Mouse (Mus musculus) adrenal gland, adult 2 months (tissue): ENCODE data around the gene Tekt2. TPM values are rescaled to one million over a fixed set of nuclear protein-coding genes. Genes with fewer than 3 reads are reported as not detected.

Source experiments
- DNase-seq: peaks from one replicate; pipeline ENCODE4 v3.0.0; 2021
- polyA plus RNA-seq: library from polyadenylated mRNA; depleted of rRNA; stranded (reverse); fragments of >200 nt; gene quantifications from 2 replicates; pipeline ENCODE4 v1.2.3, GENCODE M21; 2012
- total RNA-seq, 2 experiments: library from RNA; stranded (reverse); gene quantifications; 2 replicates each; pipeline ENCODE4 v1.2.3; 2021

The Tekt2 gene
- total and polyA plus RNA-seq, 3 experiments = 3.2 to 4.8 (median 3.3) TPM

- DNase-seq = peak; percentile 19
Measured at GRCm38 (mm10) chr4:126309211-126309921, 16.1 kb downstream of the Tekt2 start.

DNA sequence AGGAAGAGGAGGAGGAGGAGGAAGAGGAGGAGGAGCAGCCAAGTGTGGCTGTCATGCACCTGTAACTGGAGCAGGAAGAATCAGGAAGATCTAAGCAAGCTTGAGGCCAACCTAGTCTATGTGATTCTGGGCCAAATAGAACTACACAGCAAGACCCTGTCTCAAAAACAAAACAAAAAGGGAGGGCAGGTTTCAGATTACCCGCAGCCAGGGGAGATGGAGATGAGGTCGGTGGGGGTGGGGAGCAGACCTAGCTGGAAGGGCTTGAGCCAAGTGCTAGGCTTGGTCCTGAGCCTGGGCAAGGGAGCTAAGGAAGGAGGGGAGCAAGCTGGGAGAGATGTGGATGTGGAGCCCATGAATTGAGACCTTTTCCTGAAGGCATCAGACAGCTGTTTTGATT, 18.7 kb downstream of the Tekt2 start:
- no peak for DNase-seq

DNA sequence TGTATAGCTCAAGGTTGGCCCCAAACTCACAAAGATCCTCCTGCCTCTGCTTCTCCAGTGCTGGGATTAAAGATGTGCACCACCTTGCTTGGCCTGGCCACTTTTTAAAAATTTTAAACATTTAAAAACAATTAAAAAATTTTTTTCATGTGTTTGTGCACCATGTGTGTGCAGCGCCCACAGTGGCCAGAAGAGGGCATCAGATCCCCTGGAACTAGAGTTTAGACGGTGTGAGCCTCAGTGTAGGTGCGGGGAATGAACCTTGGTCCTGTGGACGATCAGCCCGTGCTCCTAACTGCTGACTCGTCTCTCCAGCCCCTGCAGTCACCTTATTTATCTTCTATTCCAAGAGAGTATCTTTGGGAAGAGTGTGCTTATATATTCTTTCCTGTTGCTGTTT, 19.4 kb downstream of the Tekt2 start:
- no peak for DNase-seq

DNA sequence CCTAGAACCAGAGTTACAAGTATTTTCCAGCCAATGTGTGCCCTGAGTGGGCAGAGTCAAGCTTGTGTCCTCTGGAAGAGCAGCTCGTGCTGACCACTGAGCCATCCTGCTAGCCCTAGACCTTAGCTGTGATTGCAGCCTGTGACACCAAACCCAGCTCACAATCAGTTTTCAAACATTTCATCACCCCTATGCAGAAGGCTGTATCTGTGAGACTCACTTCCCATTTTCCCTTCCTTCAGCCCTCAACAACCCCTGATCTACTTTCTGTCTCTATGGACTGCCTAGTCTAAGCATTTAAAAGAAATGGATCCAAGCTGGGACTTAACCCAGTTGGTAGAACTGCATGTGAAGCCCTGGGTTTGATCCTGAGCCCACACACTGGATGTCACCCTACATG, 20.1 kb downstream of the Tekt2 start:
- DNase-seq = no peak

DNA sequence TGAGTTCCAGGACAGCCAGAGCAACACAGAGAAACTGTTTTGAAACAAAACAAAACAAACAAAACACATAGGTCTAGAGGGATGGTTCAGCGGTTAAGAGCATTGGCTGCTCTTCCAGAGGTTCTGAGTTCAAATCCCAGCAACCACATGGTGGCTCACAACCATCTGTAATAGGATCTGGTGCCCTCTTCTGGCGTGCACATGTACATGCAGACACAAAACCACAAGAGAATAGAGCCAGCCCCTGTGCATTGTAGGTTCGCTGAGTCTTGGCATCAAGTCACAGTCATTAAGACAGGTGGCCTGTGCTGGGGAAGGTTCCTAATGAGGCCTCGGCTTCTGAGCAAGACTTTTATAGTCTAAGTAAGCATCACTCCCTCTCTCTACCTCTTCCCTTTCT, 21.6 kb downstream of the Tekt2 start:
- DNase-seq = no peak

- DNase-seq = no peak
Measured at GRCm38 (mm10) chr4:126301584-126302309, 23.7 kb downstream of the Tekt2 start.

- no peak for DNase-seq
Measured at GRCm38 (mm10) chr4:126300916-126301583, 24.4 kb downstream of the Tekt2 start.

DNA sequence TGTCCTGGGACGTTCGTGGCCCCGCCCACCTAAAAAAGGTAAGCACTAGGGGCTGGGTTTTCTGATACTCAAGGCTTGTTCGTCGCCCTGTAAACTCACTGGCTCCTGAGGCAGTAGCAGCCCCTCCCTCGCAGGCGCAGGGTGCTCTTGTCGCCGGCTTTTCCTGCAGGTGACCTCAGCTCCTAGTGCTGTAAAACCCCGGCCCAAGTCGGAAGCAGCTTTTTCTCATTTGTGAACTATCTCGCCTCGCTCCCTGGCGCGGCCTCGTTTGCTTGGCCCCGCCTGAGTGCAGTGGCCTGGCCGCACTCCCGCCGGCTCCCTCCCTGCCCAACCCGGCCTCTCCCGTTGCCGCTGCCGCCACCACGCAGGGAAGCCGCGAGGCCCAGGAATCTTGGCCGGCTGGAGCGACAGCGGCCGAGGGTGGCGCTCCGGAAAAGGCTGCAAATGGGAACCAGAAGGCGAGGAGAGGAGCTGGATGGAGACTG, 28.8 kb downstream of the Tekt2 start:
- peak; percentile 84 for DNase-seq

- no peak for DNase-seq
Measured at GRCm38 (mm10) chr4:126295937-126296336, 29.6 kb downstream of the Tekt2 start.

- no peak for DNase-seq
Measured at GRCm38 (mm10) chr4:126295152-126295551, 30.3 kb downstream of the Tekt2 start.

DNA sequence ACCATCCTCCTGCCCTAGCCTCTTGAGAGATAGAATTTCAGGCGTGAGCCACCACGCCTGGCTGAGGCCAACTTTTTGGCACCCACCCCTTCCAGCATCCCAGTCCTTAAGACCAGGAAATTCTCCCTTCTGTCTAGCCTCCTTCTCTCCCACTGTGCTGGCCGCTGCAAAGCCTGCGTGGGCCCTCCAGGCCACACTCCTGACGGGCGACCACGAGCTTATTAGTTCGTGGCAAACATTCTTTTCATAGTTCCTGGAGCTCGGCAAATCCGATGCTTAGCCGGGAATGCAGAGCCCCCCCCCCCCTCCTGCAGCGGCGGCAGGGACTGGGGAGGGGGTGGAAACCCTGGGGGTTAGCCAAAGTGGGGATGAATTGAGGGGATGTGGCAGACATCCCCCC, 34.3 kb downstream of the Tekt2 start:
- DNase-seq = no peak

DNA sequence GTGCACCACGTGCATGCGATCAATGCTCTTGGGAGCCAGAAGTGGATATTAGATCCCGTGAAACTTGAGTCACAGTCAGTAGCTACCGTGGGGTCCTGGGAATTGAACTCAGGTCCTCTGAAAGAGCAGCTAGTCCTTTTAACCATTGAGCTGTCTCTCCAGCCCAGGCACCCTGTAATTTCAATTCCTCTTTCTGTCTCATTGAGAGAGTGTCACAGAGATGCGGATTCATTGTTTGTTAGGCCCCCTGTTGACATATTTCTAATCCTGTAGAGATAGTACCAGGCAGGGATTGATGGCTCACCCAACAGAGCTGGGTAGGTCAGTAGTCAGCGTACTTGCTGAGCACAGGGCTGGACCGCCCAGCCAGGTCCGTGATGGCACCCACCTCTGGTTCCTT, 35.2 kb downstream of the Tekt2 start:
- no peak for DNase-seq

- DNase-seq = no peak
Measured at GRCm38 (mm10) chr4:126288085-126288666, 37.3 kb downstream of the Tekt2 start.

- DNase-seq = no peak
Measured at GRCm38 (mm10) chr4:126287302-126287995, 38.0 kb downstream of the Tekt2 start.

DNA sequence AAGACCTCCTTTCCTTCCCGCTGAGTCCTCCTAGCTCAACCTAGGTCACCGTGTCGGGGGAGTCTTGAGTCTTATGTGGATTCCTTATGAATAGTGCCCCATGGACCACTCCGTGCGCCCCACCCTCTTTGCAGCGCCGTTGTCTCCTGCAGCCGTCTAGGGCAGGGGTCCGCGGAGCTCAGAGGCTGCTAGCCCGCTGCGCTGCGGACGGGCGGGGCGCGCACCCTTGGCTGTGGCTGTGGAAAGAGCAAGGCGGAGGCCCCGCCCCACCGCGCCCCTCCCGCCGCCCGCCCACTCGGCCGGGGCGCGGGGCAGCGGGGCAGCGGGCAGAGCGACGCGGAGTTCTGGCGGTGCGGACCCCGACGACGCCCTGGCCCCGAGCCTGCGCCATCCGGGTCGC, 39.0 kb downstream of the Tekt2 start, which contains the start of gene Col8a2:
TSS of gene Col8a2 (plus strand) at position 302 of the 400 bp plus-strand sequence.
- peak; percentile 32 for DNase-seq

GRCm38 (mm10) chr4:126283582-126283981, 41.9 kb downstream of the Tekt2 start:
- DNase-seq = no peak

GRCm38 (mm10) chr4:126281706-126282105, 43.8 kb downstream of the Tekt2 start:
- no peak for DNase-seq

DNA sequence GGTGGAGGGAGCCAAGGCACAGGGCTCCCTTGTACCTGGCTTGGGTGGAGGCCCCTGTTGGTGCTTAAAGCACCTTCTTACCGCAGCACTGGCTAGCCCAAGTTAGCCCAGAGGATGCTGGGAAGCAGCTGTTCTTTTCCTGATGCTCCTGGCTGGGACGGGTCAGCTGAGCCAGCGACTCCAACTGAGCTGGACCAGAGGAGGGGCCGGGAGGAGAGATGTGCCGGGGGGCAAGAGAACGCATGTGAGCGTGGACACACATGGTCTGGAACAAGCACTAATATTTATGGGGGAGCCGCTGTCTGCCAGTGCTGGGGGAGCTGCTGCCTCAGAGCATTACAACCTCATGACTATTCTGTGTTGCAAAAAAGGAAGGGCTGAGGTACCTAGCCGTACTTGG, 46.5 kb downstream of the Tekt2 start:
- no peak for DNase-seq

- DNase-seq = no peak
Measured at GRCm38 (mm10) chr4:126278565-126278915, 46.9 kb downstream of the Tekt2 start.

- peak; percentile 53 for DNase-seq
Measured at GRCm38 (mm10) chr4:126277906-126278564, 47.5 kb downstream of the Tekt2 start.

DNA sequence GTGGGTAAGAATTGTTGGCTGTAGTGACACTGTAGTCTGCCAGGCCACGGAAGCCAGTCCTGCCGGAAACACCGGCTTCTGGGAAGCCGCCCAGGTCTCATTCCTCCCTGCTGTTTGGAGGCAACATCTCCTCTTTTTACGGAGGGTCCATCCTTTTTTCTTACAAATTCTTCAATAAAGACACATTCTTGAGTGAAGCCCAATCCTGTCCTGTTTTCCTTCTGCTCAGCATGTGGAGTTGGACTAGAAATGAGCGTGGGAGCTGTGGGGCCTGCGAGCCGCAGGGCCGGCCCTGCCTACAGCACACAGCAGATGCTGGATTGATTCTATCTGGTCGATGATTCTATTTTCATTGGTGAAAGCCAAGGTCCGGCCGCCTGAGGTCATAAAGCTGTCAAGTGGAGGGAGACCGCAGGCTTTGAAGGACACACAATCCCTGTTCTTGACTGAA, 49.8 kb downstream of the Tekt2 start:
- DNase-seq = peak; percentile 81
